Mouse (Mus musculus) embryonic facial prominence, embryonic 15.5 days (tissue): ENCODE data around the gene Sgtb. TPM values are rescaled to one million over a fixed set of nuclear protein-coding genes. Genes with fewer than 3 reads are reported as not detected.

ENCODE experiments used
- ATAC-seq: fragments of 200-750 bp; cut with Nextera tagmentation; 2 replicates; pipeline ENCODE4 v1.8.0; 2017; ENCODE audit warnings: low read depth, moderate TSS enrichment; ENCODE audit not compliant: insufficient number of reproducible peaks, low FRiP score, low TSS enrichment
- H3K27ac ChIP-seq: fragments of 300-500 bp; sonication (generic); replicated peaks from 2 replicates; pipeline ENCODE4 v1.5.1; 2015; ENCODE audit warnings: mild to moderate bottlenecking, inconsistent platforms
- H3K27me3 ChIP-seq: fragments of 300-500 bp; sonication (generic); 2 replicates; pipeline ENCODE4 v1.6.1; 2015; ENCODE audit warnings: inconsistent platforms
- H3K36me3 ChIP-seq: fragments of 300-500 bp; sonication (generic); 2 replicates; pipeline ENCODE4 v1.6.1; 2015; ENCODE audit warnings: mild to moderate bottlenecking, inconsistent platforms
- H3K4me1 ChIP-seq: fragments of 300-500 bp; sonication (generic); 2 replicates; pipeline ENCODE4 v1.6.1; 2015; ENCODE audit warnings: inconsistent platforms
- H3K4me2 ChIP-seq: fragments of 300-500 bp; sonication (generic); replicated peaks from 2 replicates; pipeline ENCODE4 v1.6.1; 2015; ENCODE audit warnings: mild to moderate bottlenecking, inconsistent platforms
- H3K4me3 ChIP-seq: fragments of 300-500 bp; sonication (generic); replicated peaks from 2 replicates; pipeline ENCODE4 v1.5.1; 2015; ENCODE audit warnings: mild to moderate bottlenecking, inconsistent platforms
- H3K9ac ChIP-seq: fragments of 300-500 bp; sonication (generic); 2 replicates; pipeline ENCODE4 v1.6.1; 2015; ENCODE audit warnings: inconsistent platforms
- H3K9me3 ChIP-seq: fragments of 300-500 bp; sonication (generic); replicated peaks from 2 replicates; pipeline ENCODE4 v1.6.1; 2016; ENCODE audit warnings: inconsistent platforms
- WGBS: fragments of 180-500 bp; shearing (Covaris S2); methylation state at CpG from one replicate; pipeline ENCODE4 v1.1.7; 2015; 5-methylcytosine and 5-hydroxymethylcytosine counted together
- polyA plus RNA-seq: library from polyadenylated mRNA; unstranded; fragments of >200 nt; fragmentation: Nextera tagmentation; extraction: Ambion mirVana; gene quantifications from 2 replicates; pipeline ENCODE4 v1.2.1, GENCODE M21; 2015

Gene Sgtb
- 8.2 and 8.7 TPM in 2 replicates for polyA plus RNA-seq

- 0 out of 2 replicates have a peak, but pooled peaks cover 6% of the 10 kb centered on the region for H3K36me3 ChIP-seq
- H3K4me1 ChIP-seq, result peaks cover 3% of the 10 kb centered on the region
- no peaks in the 10 kb centered on the region for H3K27me3 ChIP-seq
- peak within 1 kb of the TSS; percentile 84 for H3K4me3 ChIP-seq
- 0% methylated on average over 26 of the region's 44 CpGs for WGBS
- peak within 1 kb of the TSS; percentile 72 for H3K27ac ChIP-seq
- H3K9me3 ChIP-seq, result no peaks in the 10 kb centered on the region
- peak; percentile 96 for ATAC-seq
- H3K9ac ChIP-seq, result peak within 1 kb of the TSS; percentile 60
- peak within 1 kb of the TSS; percentile 99 for H3K4me2 ChIP-seq
Measured at GRCm38 (mm10) chr13:104109288-104109815, at the start of gene Sgtb, which contains the start of gene Nln. Sgtb (plus strand) TSS chr13:104109741. Nln (minus strand) TSS chr13:104109614.

- WGBS, result 67% methylated on average over 1 of the region's 1 CpGs
- no peak overlapping the region for H3K9ac ChIP-seq
- no peak overlapping the region for H3K27ac ChIP-seq
Measured at GRCm38 (mm10) chr13:104060231-104060630, 49.3 kb upstream of the Sgtb start.

GRCm38 (mm10) chr13:104061975-104062750 lies 47.4 kb upstream of the Sgtb start:
- H3K27ac ChIP-seq, result no peak overlapping the region
- 47% methylated on average over 2 of the region's 2 CpGs for WGBS

More at GRCm38 (mm10) chr13:104060231-104060630, 49.3 kb upstream of the Sgtb start:
- H3K4me1 ChIP-seq, result peaks cover 8% of the 10 kb centered on the region; the same call in 1 of the 2 replicates
- no peaks in the 10 kb centered on the region for H3K9me3 ChIP-seq
- H3K36me3 ChIP-seq, result no peaks in the 10 kb centered on the region
- H3K4me2 ChIP-seq, result no peak overlapping the region
- no peak overlapping the region for H3K4me3 ChIP-seq
- no peaks in the 10 kb centered on the region for H3K27me3 ChIP-seq
- ATAC-seq, result no peak

DNA sequence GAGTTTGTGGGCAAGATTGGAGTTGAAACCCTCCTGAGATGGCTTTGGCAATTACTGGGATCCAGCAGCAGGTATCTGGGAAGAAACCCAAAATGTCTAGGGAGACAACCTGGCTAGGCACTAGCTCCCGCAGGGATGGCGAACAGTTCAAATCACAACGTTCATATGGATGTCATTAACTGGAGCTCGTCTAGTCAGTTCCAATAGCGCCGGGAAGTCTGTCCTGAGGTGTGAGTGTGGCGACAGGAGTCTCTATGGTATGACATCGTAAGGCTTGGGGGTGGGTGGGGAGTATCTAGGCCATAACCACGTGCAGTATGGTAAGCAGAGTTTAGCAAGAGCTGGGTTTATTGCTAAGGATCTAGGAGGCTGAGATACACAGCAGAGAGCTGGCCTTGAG lies 46.5 kb upstream of the Sgtb start:
- no peaks in the 10 kb centered on the region for H3K27me3 ChIP-seq
- H3K4me3 ChIP-seq, result no peak overlapping the region
- H3K4me2 ChIP-seq, result no peak overlapping the region
- ATAC-seq, result 0 out of 2 replicates have a peak, but pooled peaks have one; percentile 19
- peaks cover 8% of the 10 kb centered on the region; the same call in 1 of the 2 replicates for H3K4me1 ChIP-seq
- 37% methylated on average over 9 of the region's 9 CpGs for WGBS
- H3K27ac ChIP-seq, result no peak overlapping the region
- H3K36me3 ChIP-seq, result no peaks in the 10 kb centered on the region
- H3K9ac ChIP-seq, result no peak overlapping the region
- no peaks in the 10 kb centered on the region for H3K9me3 ChIP-seq

More at GRCm38 (mm10) chr13:104061975-104062750, 47.4 kb upstream of the Sgtb start:
- no peak for ATAC-seq
- Histone ChIP-seq H3K4me1 (peaks cover 8% of the 10 kb centered on the region; the same call in 1 of the 2 replicates), H3K27me3 (no peaks in the 10 kb centered on the region), H3K9me3 (no peaks in the 10 kb centered on the region), H3K36me3 (no peaks in the 10 kb centered on the region), H3K4me2 (no peak overlapping the region), H3K4me3 (no peak overlapping the region), H3K9ac (no peak overlapping the region)

DNA sequence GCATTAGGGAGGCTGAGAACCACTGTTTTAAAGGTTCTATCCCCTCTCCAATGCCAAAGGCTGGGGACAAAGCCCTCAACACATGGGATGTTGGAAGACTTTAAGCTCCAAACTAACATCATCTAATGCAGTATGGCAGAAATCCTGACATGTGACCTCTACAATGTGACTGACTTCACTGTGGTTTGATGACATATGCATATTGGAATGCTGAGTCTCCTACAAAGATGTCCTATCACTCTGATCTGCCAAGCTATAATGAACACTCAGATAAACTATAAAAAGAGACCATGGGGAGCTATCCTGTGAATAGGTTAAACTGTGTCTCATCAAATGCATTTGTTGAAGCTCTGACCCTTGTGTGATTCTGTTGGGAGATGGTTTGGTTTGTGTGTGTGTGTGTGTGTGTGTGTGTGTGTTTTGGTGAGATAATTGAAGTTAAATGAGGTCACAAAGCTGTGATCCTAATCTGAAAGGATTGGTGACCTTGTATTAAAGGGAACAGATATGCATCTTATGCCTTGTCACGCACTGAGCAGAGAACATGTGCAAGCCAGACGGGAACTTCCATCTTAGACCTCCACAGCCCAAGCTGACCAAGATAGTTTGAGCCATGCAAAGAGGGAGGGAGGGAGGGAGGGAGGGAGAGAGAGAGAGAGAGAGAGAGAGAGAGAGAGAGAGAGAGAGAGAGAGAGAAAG lies 43.7 kb upstream of the Sgtb start:
- no peak for ATAC-seq
- Histone ChIP-seq H3K36me3 (0 out of 2 replicates have a peak, but pooled peaks cover 3% of the 10 kb centered on the region), H3K27me3 (no peaks in the 10 kb centered on the region), H3K4me3 (no peak overlapping the region), H3K9me3 (no peaks in the 10 kb centered on the region), H3K9ac (no peak overlapping the region), H3K4me1 (peaks cover 8% of the 10 kb centered on the region; the same call in 1 of the 2 replicates), H3K27ac (no peak overlapping the region), H3K4me2 (no peak overlapping the region)
- WGBS, result 45% methylated on average over 2 of the region's 2 CpGs

GRCm38 (mm10) chr13:104069216-104069615 lies 40.3 kb upstream of the Sgtb start:
- Histone ChIP-seq H3K36me3 (0 out of 2 replicates have a peak, but pooled peaks cover 10% of the 10 kb centered on the region), H3K27me3 (no peaks in the 10 kb centered on the region), H3K27ac (no peak overlapping the region), H3K4me1 (no peaks in the 10 kb centered on the region), H3K4me2 (no peak overlapping the region), H3K9ac (no peak overlapping the region), H3K4me3 (no peak overlapping the region), H3K9me3 (no peaks in the 10 kb centered on the region)
- 87% methylated on average over 11 of the region's 11 CpGs for WGBS
- no peak for ATAC-seq

GRCm38 (mm10) chr13:104070703-104071102 lies 38.8 kb upstream of the Sgtb start:
- Histone ChIP-seq H3K9me3 (no peaks in the 10 kb centered on the region), H3K4me2 (no peak overlapping the region), H3K27me3 (no peaks in the 10 kb centered on the region), H3K27ac (no peak overlapping the region), H3K36me3 (0 out of 2 replicates have a peak, but pooled peaks cover 10% of the 10 kb centered on the region), H3K4me3 (no peak overlapping the region), H3K4me1 (no peaks in the 10 kb centered on the region), H3K9ac (no peak overlapping the region)
- WGBS, result 60% methylated on average over 3 of the region's 3 CpGs
- no peak for ATAC-seq

- H3K4me3 ChIP-seq, result no peak overlapping the region
- WGBS, result 85% methylated on average over 9 of the region's 9 CpGs
- H3K9ac ChIP-seq, result no peak overlapping the region
- H3K9me3 ChIP-seq, result no peaks in the 10 kb centered on the region
- H3K27ac ChIP-seq, result no peak overlapping the region
- ATAC-seq, result no peak
- no peaks in the 10 kb centered on the region for H3K4me1 ChIP-seq
- 0 out of 2 replicates have a peak, but pooled peaks cover 10% of the 10 kb centered on the region for H3K36me3 ChIP-seq
- H3K27me3 ChIP-seq, result no peaks in the 10 kb centered on the region
- H3K4me2 ChIP-seq, result no peak overlapping the region
Measured at GRCm38 (mm10) chr13:104072351-104072750, 37.2 kb upstream of the Sgtb start.

GRCm38 (mm10) chr13:104074230-104074629 lies 35.3 kb upstream of the Sgtb start:
- ATAC-seq, result no peak
- WGBS, result 94% methylated on average over 8 of the region's 8 CpGs
- H3K27me3 ChIP-seq, result no peaks in the 10 kb centered on the region
- H3K4me1 ChIP-seq, result no peaks in the 10 kb centered on the region
- H3K27ac ChIP-seq, result no peak overlapping the region
- no peaks in the 10 kb centered on the region for H3K9me3 ChIP-seq
- 0 out of 2 replicates have a peak, but pooled peaks cover 7% of the 10 kb centered on the region for H3K36me3 ChIP-seq
- no peak overlapping the region for H3K4me3 ChIP-seq
- H3K4me2 ChIP-seq, result no peak overlapping the region
- no peak overlapping the region for H3K9ac ChIP-seq

DNA sequence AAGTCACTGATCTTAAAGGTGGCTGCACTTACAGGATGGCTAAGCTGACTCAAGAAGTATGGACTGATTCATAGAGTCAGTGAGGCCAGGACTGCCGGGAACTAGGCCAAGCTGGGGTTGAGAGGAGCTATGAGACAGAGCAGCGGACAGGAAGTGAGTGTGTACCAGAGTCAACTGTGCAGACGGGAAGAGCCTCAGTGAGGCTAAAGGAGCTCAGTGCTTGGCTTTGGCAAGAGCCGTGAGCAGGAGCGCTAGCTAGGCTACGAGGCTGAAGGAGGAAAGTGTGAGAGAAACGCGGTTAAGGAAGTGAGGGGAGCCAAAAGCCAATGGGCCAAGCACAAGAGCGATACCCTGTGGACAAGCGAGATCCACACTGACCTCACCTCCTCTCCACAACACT lies 34.8 kb upstream of the Sgtb start:
- 69% methylated on average over 10 of the region's 10 CpGs for WGBS
- H3K36me3 ChIP-seq, result 0 out of 2 replicates have a peak, but pooled peaks cover 7% of the 10 kb centered on the region
- H3K9ac ChIP-seq, result no peak overlapping the region
- no peaks in the 10 kb centered on the region for H3K27me3 ChIP-seq
- H3K9me3 ChIP-seq, result no peaks in the 10 kb centered on the region
- no peak overlapping the region for H3K27ac ChIP-seq
- no peak overlapping the region for H3K4me3 ChIP-seq
- no peak for ATAC-seq
- no peaks in the 10 kb centered on the region for H3K4me1 ChIP-seq
- H3K4me2 ChIP-seq, result no peak overlapping the region

- Histone ChIP-seq H3K27me3 (no peaks in the 10 kb centered on the region), H3K4me3 (no peak overlapping the region), H3K9ac (no peak overlapping the region), H3K9me3 (no peaks in the 10 kb centered on the region), H3K27ac (0 out of 2 replicates have a peak overlapping the region, but pooled peaks have one; percentile 4), H3K36me3 (0 out of 2 replicates have a peak, but pooled peaks cover 5% of the 10 kb centered on the region), H3K4me1 (no peaks in the 10 kb centered on the region), H3K4me2 (no peak overlapping the region)
- WGBS, result 74% methylated on average over 6 of the region's 6 CpGs
- no peak for ATAC-seq
Measured at GRCm38 (mm10) chr13:104076993-104077392, 32.5 kb upstream of the Sgtb start.
